Mouse (Mus musculus): ENCODE data around the gene Cpt1c.

GRCm38 (mm10) chr7:44978300-44978699 is 3.6 kb upstream of the Cpt1c start:
- TF ChIP-seq CTCF (IDR thresholded peaks at IDR 0.05; ENCODE audit: extremely low read depth, insufficient read depth, low read length) (0 out of 2 replicates have a peak, but pooled peaks have one; percentile 4), POLR2A (IDR thresholded peaks at IDR 0.05; ENCODE audit: extremely low read depth, insufficient read depth, low read length) (no peak)
